Mouse (Mus musculus) MEL (cell line): ENCODE data around the gene Hook2. TPM values are rescaled to one million over a fixed set of nuclear protein-coding genes. Genes with fewer than 3 reads are reported as not detected.

Experiments
- DNase-seq: peaks from one replicate; pipeline ENCODE4 v3.0.0; 2011; ENCODE audit warnings: low read depth, low spot score
- H3K27ac ChIP-seq: 2 replicates; pipeline ENCODE4 v1.5.1; 2012; ENCODE audit warnings: low read depth, mild to moderate bottlenecking, control low read depth, low read length, moderate library complexity; ENCODE audit not compliant: control insufficient read depth
- H3K27me3 ChIP-seq, 2 experiments: fragments of 150-350 bp in 1 of 2; sonication (generic) in 1 of 2; 2 replicates each; pipeline ENCODE4 v1.6.1; 2012; ENCODE audit warnings: low read length in 2 of 2, mild to moderate bottlenecking in 2 of 2, improper control_type of control experiment in 1 of 2, moderate library complexity in 1 of 2; ENCODE audit not compliant: insufficient read depth in 2 of 2, control insufficient read depth in 1 of 2
- H3K36me3 ChIP-seq, 2 experiments: 2 replicates each; pipeline ENCODE4 v1.6.1; 2012 to 2014; ENCODE audit warnings: low read length in 2 of 2, improper control_type of control experiment in 1 of 2, inconsistent platforms in 1 of 2, mild to moderate bottlenecking in 1 of 2; ENCODE audit not compliant: insufficient read depth in 2 of 2, control insufficient read depth in 1 of 2
- H3K4me1 ChIP-seq, 2 experiments: fragments of 150-350 bp in 1 of 2; sonication (generic) in 1 of 2; 2 replicates each; pipeline ENCODE4 v1.6.1; 2012; ENCODE audit warnings: low read length in 2 of 2, improper control_type of control experiment in 1 of 2, mild to moderate bottlenecking in 1 of 2; ENCODE audit not compliant: insufficient read depth in 2 of 2, control insufficient read depth in 1 of 2
- H3K4me3 ChIP-seq, 2 experiments: fragments of 150-350 bp in 1 of 2; sonication (generic) in 1 of 2; 2 replicates each; pipeline ENCODE4 v1.5.1; 2012; ENCODE audit warnings: low read depth in 2 of 2, low read length in 2 of 2, mild to moderate bottlenecking in 2 of 2, moderate library complexity in 2 of 2, control low read depth in 1 of 2, improper control_type of control experiment in 1 of 2; ENCODE audit not compliant: control insufficient read depth in 1 of 2, insufficient read depth in 1 of 2
- H3K79me2 ChIP-seq: 2 replicates; pipeline ENCODE4 v1.6.1; 2012; ENCODE audit warnings: mild to moderate bottlenecking, low read length, moderate library complexity; ENCODE audit not compliant: control insufficient read depth, poor library complexity, insufficient read depth
- H3K9ac ChIP-seq: 2 replicates; pipeline ENCODE4 v1.6.1; 2012; ENCODE audit warnings: low read depth, mild to moderate bottlenecking, control low read depth, low read length, moderate library complexity; ENCODE audit not compliant: control insufficient read depth, poor library complexity, severe bottlenecking
- H3K9me3 ChIP-seq: fragments of 150-350 bp; sonication (generic); replicated peaks from 2 replicates; pipeline ENCODE4 v1.6.1; 2012; ENCODE audit warnings: mild to moderate bottlenecking, low read length, improper control_type of control experiment, moderate library complexity; ENCODE audit not compliant: insufficient read depth
- BHLHE40 ChIP-seq: IDR thresholded peaks from 2 replicates; pipeline ENCODE4 v1.6.1; 2012; ENCODE audit warnings: low read depth, mild to moderate bottlenecking, inconsistent platforms, low read length, improper control_type of control experiment, borderline replicate concordance
- CTCF ChIP-seq, 3 experiments: IDR thresholded peaks in 2 of 3; conservative IDR thresholded peaks in 1 of 3; 2 replicates each; pipeline ENCODE4 v1.5.1; 2011 to 2012; ENCODE audit warnings: low read length in 3 of 3, low read depth in 2 of 3, mild to moderate bottlenecking in 2 of 3, improper control_type of control experiment in 1 of 3, inconsistent platforms in 1 of 3, mixed read lengths in 1 of 3, moderate library complexity in 1 of 3; ENCODE audit not compliant: control insufficient read depth in 1 of 3, insufficient read depth in 1 of 3, poor library complexity in 1 of 3, severe bottlenecking in 1 of 3
- E2F4 ChIP-seq: IDR thresholded peaks from 2 replicates; pipeline ENCODE4 v1.6.1; 2011; ENCODE audit warnings: low read depth, low read length, improper control_type of control experiment, borderline replicate concordance
- ELF1 ChIP-seq: IDR thresholded peaks from 2 replicates; pipeline ENCODE4 v1.6.1; 2014; ENCODE audit warnings: low read depth, mild to moderate bottlenecking, inconsistent platforms, low read length, improper control_type of control experiment, moderate library complexity
- HCFC1 ChIP-seq: IDR thresholded peaks from 2 replicates; pipeline ENCODE4 v1.6.1; 2012; ENCODE audit warnings: low read depth, mild to moderate bottlenecking, inconsistent platforms, low read length, improper control_type of control experiment, moderate library complexity
- JUND ChIP-seq: IDR thresholded peaks from 2 replicates; pipeline ENCODE4 v1.6.1; 2011; ENCODE audit warnings: low read depth, mild to moderate bottlenecking, improper control_type of control experiment, low read length
- KAT2A ChIP-seq: conservative IDR thresholded peaks from 2 replicates; pipeline ENCODE4 v1.6.1; 2012; ENCODE audit warnings: low read depth, low read length, improper control_type of control experiment, inconsistent platforms
- MYB ChIP-seq: IDR thresholded peaks from 2 replicates; pipeline ENCODE4 v1.6.1; 2011; ENCODE audit warnings: mild to moderate bottlenecking, low read depth, low read length, improper control_type of control experiment
- MYC ChIP-seq: IDR thresholded peaks from 2 replicates; pipeline ENCODE4 v1.6.1; 2011; ENCODE audit warnings: low read depth, mild to moderate bottlenecking, low read length, improper control_type of control experiment, moderate library complexity
- NRF1 ChIP-seq: IDR thresholded peaks from 2 replicates; pipeline ENCODE4 v1.6.1; 2014; ENCODE audit warnings: low read depth, mild to moderate bottlenecking, inconsistent platforms, low read length, improper control_type of control experiment, moderate library complexity; ENCODE audit not compliant: poor library complexity, insufficient read depth, severe bottlenecking
- RAD21 ChIP-seq: IDR thresholded peaks from 2 replicates; pipeline ENCODE4 v1.6.1; 2011; ENCODE audit warnings: mild to moderate bottlenecking, low read depth, low read length, improper control_type of control experiment
- SIN3A ChIP-seq: IDR thresholded peaks from 2 replicates; pipeline ENCODE4 v1.6.1; 2012; ENCODE audit warnings: low read length, improper control_type of control experiment, inconsistent platforms
- SMC3 ChIP-seq: IDR thresholded peaks from 2 replicates; pipeline ENCODE4 v1.6.1; 2011; ENCODE audit warnings: low read depth, low read length, improper control_type of control experiment
- TCF12 ChIP-seq: IDR thresholded peaks from 2 replicates; pipeline ENCODE4 v1.6.1; 2014; ENCODE audit warnings: low read depth, mild to moderate bottlenecking, inconsistent platforms, low read length, improper control_type of control experiment, moderate library complexity
- USF2 ChIP-seq, 2 experiments: IDR thresholded peaks; 2 replicates each; pipeline ENCODE4 v1.6.1; 2011 to 2012; ENCODE audit warnings: improper control_type of control experiment in 2 of 2, low read length in 2 of 2, borderline replicate concordance in 1 of 2, inconsistent platforms in 1 of 2, low read depth in 1 of 2, mild to moderate bottlenecking in 1 of 2; ENCODE audit not compliant: insufficient read depth in 1 of 2
- ZC3H11A ChIP-seq: IDR thresholded peaks from 2 replicates; pipeline ENCODE4 v1.6.1; 2012; ENCODE audit warnings: low read depth, mild to moderate bottlenecking, inconsistent platforms, low read length, improper control_type of control experiment
- polyA plus RNA-seq, 2 experiments: library from polyadenylated mRNA; stranded (reverse) in 1 of 2; unstranded in 1 of 2; fragments of >175 nt in 1 of 2; fragments of >200 nt in 1 of 2; gene quantifications; 2 replicates each; pipeline versions ENCODE4 v1.2.1 to v1.2.4; 2012; ENCODE audit warnings: low replicate concordance in 2 of 2, low read depth in 1 of 2; ENCODE audit not compliant: insufficient read length in 2 of 2, insufficient read depth in 1 of 2, missing spikeins in 1 of 2
- total RNA-seq: library from RNA; depleted of rRNA; stranded (reverse); fragments of 300-350 nt; gene quantifications from 2 replicates; pipeline ENCODE4 v1.2.3, GENCODE M21; 2012

Gene Hook2
- total and polyA plus RNA-seq, 3 experiments = 10.5 to 17.5 TPM; not detected in 1

DNA sequence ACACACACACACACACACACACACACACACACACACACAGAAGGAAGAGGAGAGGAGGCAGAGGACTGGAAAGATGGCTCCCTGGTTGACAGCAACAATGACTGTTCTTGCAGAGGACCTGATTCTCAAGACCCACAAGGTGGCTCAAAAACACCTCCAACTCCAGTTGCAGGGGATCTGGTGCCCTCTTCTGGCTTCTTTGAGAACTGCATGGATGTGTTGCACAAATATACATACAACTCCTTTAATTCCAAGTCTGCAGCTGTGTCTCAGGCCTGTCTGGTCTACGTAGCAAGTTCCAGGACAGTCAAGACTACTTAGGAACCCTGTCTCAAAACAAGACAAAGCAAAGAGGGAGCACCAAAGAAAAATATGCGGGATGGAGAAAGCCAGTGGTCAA lies 33.6 kb upstream of the Hook2 start:
- peak; percentile 69 to 95 (median 89) for TF ChIP-seq CTCF (IDR thresholded peaks at IDR 0.05 in 2 of 3, conservative IDR thresholded peaks at IDR 0.05 in 1 of 3; ENCODE audit: control insufficient read depth in 1 of 3, insufficient read depth in 1 of 3, low read depth in 2 of 3, low read length in 3 of 3, poor library complexity in 1 of 3, severe bottlenecking in 1 of 3)
- 0 out of 2 replicates have a peak, but pooled peaks have one; percentile 14 for TF ChIP-seq BHLHE40
- TF ChIP-seq USF2 (IDR thresholded peaks at IDR 0.05; ENCODE audit: borderline replicate concordance in 1 of 2, insufficient read depth in 1 of 2, low read depth in 1 of 2, low read length in 2 of 2) = no peak
- TF ChIP-seq SMC3 = peak; percentile 82
- TF ChIP-seq E2F4 = no peak
- 0 out of 2 replicates have a peak, but pooled peaks have one; percentile 51 for TF ChIP-seq MYC
- TF ChIP-seq JUND = no peak
- peak; percentile 84 for TF ChIP-seq RAD21
- 0 out of 2 replicates have a peak, but pooled peaks have one; percentile 36 for TF ChIP-seq HCFC1
- TF ChIP-seq ZC3H11A = peak; percentile 77
- TF ChIP-seq SIN3A = peak; percentile 77

DNA sequence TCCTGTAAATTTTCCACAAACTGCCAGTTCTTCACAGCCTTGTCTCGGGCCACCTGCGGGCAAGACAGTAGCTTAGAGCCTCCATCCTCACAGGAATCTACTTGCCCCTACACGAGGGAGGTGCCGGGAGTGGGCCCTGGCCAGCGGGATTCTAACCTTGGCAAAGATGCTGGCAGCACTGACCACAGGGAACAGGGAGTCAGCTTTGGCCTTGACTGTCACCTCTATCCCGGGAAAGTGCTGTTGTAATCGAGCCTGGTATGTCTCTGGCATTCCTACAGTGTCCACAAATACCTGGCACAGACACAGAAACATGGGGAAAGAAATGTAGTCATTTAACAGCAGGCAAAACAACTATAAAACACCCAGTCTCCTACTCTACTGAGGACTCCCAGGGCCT lies 30.6 kb upstream of the Hook2 start:
- Histone ChIP-seq H3K27ac (no peak overlapping the region), H3K4me1 (no peaks in the 10 kb centered on the region)
- TF ChIP-seq NRF1 = no peak
- no peak for TF ChIP-seq ELF1
- no peak for TF ChIP-seq MYB
- TF ChIP-seq KAT2A = no peak
- no peak for TF ChIP-seq TCF12
- no peak for TF ChIP-seq SMC3
- no peak for TF ChIP-seq USF2 (IDR thresholded peaks at IDR 0.05; ENCODE audit: borderline replicate concordance in 1 of 2, insufficient read depth in 1 of 2, low read depth in 1 of 2, low read length in 2 of 2)

More for the DNA sequence above, 33.6 kb upstream of the Hook2 start:
- H3K79me2 ChIP-seq = no peaks in the 10 kb centered on the region
- H3K4me3 ChIP-seq = no peak overlapping the region
- peak; percentile 92 for DNase-seq
- H3K27ac ChIP-seq = no peak overlapping the region
- H3K9me3 ChIP-seq = no peaks in the 10 kb centered on the region
- H3K4me1 ChIP-seq = peaks cover 5 to 9% of the 10 kb centered on the region in 2 experiments; a peak in 2 of 4 replicates
- H3K9ac ChIP-seq = no peak overlapping the region
- H3K27me3 ChIP-seq = no peaks in the 10 kb centered on the region
- H3K36me3 ChIP-seq = peaks cover 0 to 3% of the 10 kb centered on the region in 2 experiments; a peak in 1 of 4 replicates

More for the DNA sequence above, 30.6 kb upstream of the Hook2 start:
- Histone ChIP-seq H3K9me3 (no peaks in the 10 kb centered on the region), H3K79me2 (no peaks in the 10 kb centered on the region), H3K27me3 (no peaks in the 10 kb centered on the region), H3K4me3 (no peak overlapping the region), H3K36me3 (peaks cover 0 to 3% of the 10 kb centered on the region in 2 experiments; a peak in 2 of 4 replicates), H3K9ac (no peak overlapping the region)
- DNase-seq = no peak
